Mouse (Mus musculus): ENCODE results near the gene Slc36a2. TPM values are rescaled to one million over a fixed set of nuclear protein-coding genes. Genes with fewer than 3 reads are reported as not detected.

The Slc36a2 gene
- polyA plus RNA-seq, 1 experiment from 2014 or later, result 0.27 TPM

DNA sequence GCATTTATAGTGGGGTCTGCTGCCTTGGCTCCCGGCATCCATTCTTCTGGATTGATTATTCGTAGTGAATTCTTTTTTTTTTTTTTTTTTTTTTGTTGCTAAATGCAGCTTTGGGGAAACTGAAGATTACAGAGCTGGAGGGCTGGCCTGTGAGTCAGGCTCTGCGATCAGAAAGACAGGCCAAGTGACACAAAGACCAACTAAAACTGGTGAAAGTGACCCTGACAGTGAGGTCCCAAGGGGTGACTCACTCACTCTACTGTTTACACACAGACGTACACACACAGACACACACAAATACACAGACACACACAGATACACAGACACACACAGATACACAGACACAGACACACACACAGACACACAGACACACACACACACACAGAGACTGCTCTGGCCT lies 14.4 kb downstream of the Slc36a2 start:
- Histone ChIP-seq H3K4me2 (ENCODE audit: low read length) (no peak overlapping the region), H3K27ac (ENCODE audit: low read depth, low read length) (no peak overlapping the region), H3K4me1 (ENCODE audit: control insufficient read depth, insufficient read depth, low read length) (no peaks in the 10 kb centered on the region), H3K9ac (ENCODE audit: low read length) (no peak overlapping the region), H3K27me3 (replicated peaks; ENCODE audit: control insufficient read depth, insufficient read depth, low read length) (no peaks in the 10 kb centered on the region), H3K36me3 (ENCODE audit: control insufficient read depth, insufficient read depth, low read length) (no peaks in the 10 kb centered on the region), H3K4me3 (ENCODE audit: low read depth, low read length) (no peak overlapping the region), H3K9me3 (replicated peaks; ENCODE audit: control insufficient read depth, low read length) (no peaks in the 10 kb centered on the region)
- 75% methylated on average over 4 of the region's 4 CpGs for WGBS
- ATAC-seq (no peak), DNase-seq (ENCODE audit: low spot score) (no peak)

DNA sequence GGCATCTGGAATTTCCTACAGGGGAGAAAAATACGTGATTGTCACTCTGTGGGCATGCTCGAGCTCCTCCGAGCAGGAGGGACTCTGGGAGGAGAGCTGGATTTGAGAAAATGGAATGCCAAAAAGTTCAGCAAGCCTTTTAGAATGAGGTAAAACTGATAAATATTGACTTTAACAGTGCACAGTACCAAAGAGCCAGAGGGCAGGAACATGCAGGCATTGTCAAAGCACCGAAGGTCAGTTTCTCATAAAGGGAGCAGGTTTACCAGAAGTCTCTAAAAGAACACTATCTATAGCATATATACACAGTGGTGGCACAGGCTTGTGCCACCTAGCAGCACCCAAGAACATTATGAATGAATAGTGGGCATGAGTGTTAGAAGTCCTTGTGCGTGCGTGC lies 16.0 kb downstream of the Slc36a2 start:
- DNase-seq (ENCODE audit: low spot score) (no peak), ATAC-seq (no peak)
- no peak overlapping the region for H3K4me2 ChIP-seq (ENCODE audit: low read length)
- H3K27me3 ChIP-seq (replicated peaks; ENCODE audit: control insufficient read depth, insufficient read depth, low read length), result no peaks in the 10 kb centered on the region
- H3K4me3 ChIP-seq (ENCODE audit: low read depth, low read length), result no peak overlapping the region
- H3K4me1 ChIP-seq (ENCODE audit: control insufficient read depth, insufficient read depth, low read length), result no peaks in the 10 kb centered on the region
- WGBS, result 89% methylated on average over 6 of the region's 6 CpGs
- H3K9ac ChIP-seq (ENCODE audit: low read length), result no peak overlapping the region
- H3K9me3 ChIP-seq (replicated peaks; ENCODE audit: control insufficient read depth, low read length), result no peaks in the 10 kb centered on the region
- H3K27ac ChIP-seq (ENCODE audit: low read depth, low read length), result no peak overlapping the region
- H3K36me3 ChIP-seq (ENCODE audit: control insufficient read depth, insufficient read depth, low read length), result no peaks in the 10 kb centered on the region

DNA sequence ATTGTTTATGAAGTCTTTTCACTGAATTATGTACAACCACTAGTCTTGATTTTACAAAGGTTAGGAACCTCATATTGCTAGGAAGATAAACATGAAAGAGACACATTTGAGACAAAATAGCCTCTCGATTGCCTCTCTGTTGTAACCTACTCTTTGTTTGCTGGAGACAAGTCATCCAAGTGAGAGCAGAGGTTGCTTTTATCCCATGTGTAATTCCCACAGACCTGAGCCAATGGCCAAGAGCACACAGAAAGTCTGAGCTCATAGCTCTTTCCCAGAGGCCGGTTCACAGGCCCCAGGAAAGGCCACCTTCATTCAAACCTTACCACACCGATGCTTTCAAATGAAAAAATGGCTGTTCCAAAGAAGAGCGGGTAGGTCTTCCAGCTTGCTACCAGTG lies 16.4 kb downstream of the Slc36a2 start:
- no peak for DNase-seq (ENCODE audit: low spot score)
- Histone ChIP-seq H3K27me3 (replicated peaks; ENCODE audit: control insufficient read depth, insufficient read depth, low read length) (no peaks in the 10 kb centered on the region), H3K4me2 (ENCODE audit: low read length) (no peak overlapping the region), H3K9ac (ENCODE audit: low read length) (no peak overlapping the region), H3K36me3 (ENCODE audit: control insufficient read depth, insufficient read depth, low read length) (no peaks in the 10 kb centered on the region), H3K4me3 (ENCODE audit: low read depth, low read length) (no peak overlapping the region), H3K9me3 (replicated peaks; ENCODE audit: control insufficient read depth, low read length) (no peaks in the 10 kb centered on the region), H3K27ac (ENCODE audit: low read depth, low read length) (no peak overlapping the region), H3K4me1 (ENCODE audit: control insufficient read depth, insufficient read depth, low read length) (no peaks in the 10 kb centered on the region)
- 93% methylated on average over 4 of the region's 4 CpGs for WGBS
- ATAC-seq, result no peak

DNA sequence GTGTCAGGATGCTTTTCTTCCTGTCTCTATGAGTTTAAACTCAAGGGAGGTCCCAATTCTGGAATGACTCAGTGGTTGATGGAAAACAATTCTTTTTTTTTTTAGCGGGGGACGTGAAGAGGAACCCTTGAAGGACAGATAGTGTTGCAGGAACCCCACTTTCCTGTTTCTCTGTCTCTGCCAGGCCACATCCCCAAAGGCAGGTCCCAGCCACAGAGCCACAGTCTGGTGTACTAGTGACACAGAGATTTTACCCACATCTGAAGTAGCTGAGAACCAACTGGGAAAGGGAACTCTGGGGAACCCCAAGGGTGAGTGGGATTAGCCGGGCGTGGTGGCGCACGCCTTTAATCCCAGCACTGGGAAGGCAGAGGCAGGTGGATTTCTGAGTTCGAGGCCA lies 19.1 kb downstream of the Slc36a2 start:
- no peak for DNase-seq (ENCODE audit: low spot score)
- Histone ChIP-seq H3K27ac (ENCODE audit: low read depth, low read length) (no peak overlapping the region), H3K27me3 (replicated peaks; ENCODE audit: control insufficient read depth, insufficient read depth, low read length) (no peaks in the 10 kb centered on the region), H3K9ac (ENCODE audit: low read length) (no peak overlapping the region), H3K4me2 (ENCODE audit: low read length) (no peak overlapping the region), H3K36me3 (ENCODE audit: control insufficient read depth, insufficient read depth, low read length) (no peaks in the 10 kb centered on the region), H3K4me3 (ENCODE audit: low read depth, low read length) (no peak overlapping the region), H3K4me1 (ENCODE audit: control insufficient read depth, insufficient read depth, low read length) (no peaks in the 10 kb centered on the region), H3K9me3 (replicated peaks; ENCODE audit: control insufficient read depth, low read length) (no peaks in the 10 kb centered on the region)
- no peak for ATAC-seq
- 91% methylated on average over 6 of the region's 7 CpGs for WGBS

DNA sequence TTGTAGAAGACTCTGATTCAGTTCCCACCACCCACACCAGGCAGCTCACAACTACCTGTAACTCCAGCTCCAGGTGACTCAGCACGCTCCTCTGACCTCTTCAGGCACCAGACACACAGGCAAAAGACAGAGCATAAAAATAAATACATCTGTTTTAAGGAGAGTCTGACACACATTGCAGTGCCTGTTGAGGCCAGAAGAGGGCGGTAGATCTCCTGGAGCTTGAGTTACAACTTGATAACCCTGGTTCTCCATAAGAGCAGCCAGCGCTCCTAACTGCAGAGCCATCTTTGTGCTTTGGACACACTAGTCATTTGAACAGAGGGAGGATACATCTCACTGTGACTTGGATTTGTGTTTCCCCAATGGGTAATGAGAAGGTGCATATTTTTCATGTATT lies 20.2 kb downstream of the Slc36a2 start:
- Histone ChIP-seq H3K4me3 (ENCODE audit: low read depth, low read length) (no peak overlapping the region), H3K9ac (ENCODE audit: low read length) (no peak overlapping the region), H3K36me3 (ENCODE audit: control insufficient read depth, insufficient read depth, low read length) (no peaks in the 10 kb centered on the region), H3K4me1 (ENCODE audit: control insufficient read depth, insufficient read depth, low read length) (no peaks in the 10 kb centered on the region), H3K27me3 (replicated peaks; ENCODE audit: control insufficient read depth, insufficient read depth, low read length) (no peaks in the 10 kb centered on the region), H3K4me2 (ENCODE audit: low read length) (no peak overlapping the region), H3K9me3 (replicated peaks; ENCODE audit: control insufficient read depth, low read length) (no peaks in the 10 kb centered on the region), H3K27ac (ENCODE audit: low read depth, low read length) (no peak overlapping the region)
- ATAC-seq (no peak), DNase-seq (ENCODE audit: low spot score) (peak; percentile 7)
- WGBS, result 56% methylated on average over 3 of the region's 3 CpGs

DNA sequence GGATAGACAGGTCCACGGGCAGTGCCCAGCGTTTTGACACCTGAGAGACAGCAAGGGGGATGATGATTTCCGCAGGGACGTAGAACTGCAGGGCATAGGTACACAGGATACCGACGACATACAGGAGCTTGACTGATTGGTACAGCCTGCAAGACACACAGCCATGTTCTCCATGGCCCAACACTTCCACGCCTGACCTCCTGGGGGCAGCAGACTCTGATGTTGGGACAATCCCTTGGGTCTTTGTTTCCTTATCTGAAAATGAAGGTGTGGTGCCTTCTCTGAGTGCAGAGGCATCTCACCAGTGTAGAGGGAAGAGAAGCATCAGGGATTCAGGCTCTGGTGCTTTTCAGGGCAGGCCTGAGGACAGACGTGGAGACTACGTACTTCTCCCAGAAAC lies 22.2 kb downstream of the Slc36a2 start:
- H3K4me3 ChIP-seq (ENCODE audit: low read depth, low read length), result no peak overlapping the region
- whole genome bisulfite sequencing, result 57% methylated on average over 9 of the region's 9 CpGs
- no peak for ATAC-seq

DNA sequence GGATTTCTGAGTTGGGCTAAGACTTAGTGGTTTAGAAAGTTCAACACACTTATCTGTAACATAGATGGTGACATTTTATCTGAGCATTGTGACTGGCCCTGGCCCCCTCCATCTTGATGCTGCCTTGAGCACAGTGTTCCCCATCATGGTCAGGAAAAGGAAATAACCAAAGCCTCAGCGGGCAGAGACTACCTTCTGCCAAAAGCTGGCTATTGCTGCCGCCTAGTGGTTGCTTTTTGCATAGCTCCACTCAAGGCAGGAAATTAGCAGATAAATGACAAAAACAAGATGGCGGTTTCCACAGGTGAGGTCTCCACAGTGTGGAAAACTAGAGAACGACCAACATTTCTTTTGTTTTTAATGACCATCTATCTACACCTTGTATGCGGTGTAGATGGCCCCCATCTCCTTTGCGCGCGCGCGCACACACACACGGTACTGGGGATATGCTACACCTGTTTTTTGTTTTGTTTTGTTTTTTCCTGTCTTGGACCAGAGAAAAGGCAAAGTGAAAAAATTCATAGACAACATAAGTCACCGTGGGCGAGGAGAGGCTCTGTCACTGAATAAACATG lies 26.0 kb downstream of the Slc36a2 start:
- no peaks in the 10 kb centered on the region for H3K36me3 ChIP-seq (ENCODE audit: control insufficient read depth, insufficient read depth, low read length)
- H3K27ac ChIP-seq (ENCODE audit: low read depth, low read length), result no peak overlapping the region
- H3K27me3 ChIP-seq (replicated peaks; ENCODE audit: control insufficient read depth, insufficient read depth, low read length), result no peaks in the 10 kb centered on the region
- H3K4me2 ChIP-seq (ENCODE audit: low read length), result no peak overlapping the region
- no peak for ATAC-seq
- no peaks in the 10 kb centered on the region for H3K4me1 ChIP-seq (ENCODE audit: control insufficient read depth, insufficient read depth, low read length)
- H3K9ac ChIP-seq (ENCODE audit: low read length), result no peak overlapping the region
- H3K9me3 ChIP-seq (replicated peaks; ENCODE audit: control insufficient read depth, low read length), result no peaks in the 10 kb centered on the region
- no peak overlapping the region for H3K4me3 ChIP-seq (ENCODE audit: low read depth, low read length)
- 56% methylated on average over 13 of the region's 13 CpGs for WGBS
- DNase-seq (ENCODE audit: low spot score), result peak; percentile 74

More for the DNA sequence above, 22.2 kb downstream of the Slc36a2 start:
- DNase-seq (ENCODE audit: low spot score), result no peak
- Histone ChIP-seq H3K9me3 (replicated peaks; ENCODE audit: control insufficient read depth, low read length) (no peaks in the 10 kb centered on the region), H3K9ac (ENCODE audit: low read length) (no peak overlapping the region), H3K27ac (ENCODE audit: low read depth, low read length) (no peak overlapping the region), H3K36me3 (ENCODE audit: control insufficient read depth, insufficient read depth, low read length) (no peaks in the 10 kb centered on the region), H3K4me2 (ENCODE audit: low read length) (no peak overlapping the region), H3K27me3 (replicated peaks; ENCODE audit: control insufficient read depth, insufficient read depth, low read length) (no peaks in the 10 kb centered on the region), H3K4me1 (ENCODE audit: control insufficient read depth, insufficient read depth, low read length) (no peaks in the 10 kb centered on the region)

DNA sequence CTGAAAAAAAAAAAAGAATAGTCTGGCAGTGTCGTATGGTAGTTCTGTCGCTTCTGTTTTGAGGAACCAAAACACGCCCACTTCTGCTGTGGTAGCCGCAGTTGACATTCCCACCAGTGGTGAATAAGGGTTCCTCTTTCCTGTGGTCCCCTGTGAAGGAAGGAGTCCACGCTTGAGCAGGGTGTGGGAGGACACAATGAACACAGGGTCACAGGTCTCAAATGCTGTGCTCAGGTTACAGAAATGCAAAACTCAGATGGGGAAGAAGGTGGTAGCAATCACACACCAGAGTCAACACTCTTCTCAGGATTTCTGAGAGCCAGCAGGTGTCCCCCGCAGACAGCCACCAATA lies 29.8 kb downstream of the Slc36a2 start:
- WGBS, result 83% methylated on average over 6 of the region's 6 CpGs
- H3K27me3 ChIP-seq (replicated peaks; ENCODE audit: control insufficient read depth, insufficient read depth, low read length), result no peaks in the 10 kb centered on the region
- H3K9me3 ChIP-seq (replicated peaks; ENCODE audit: control insufficient read depth, low read length), result no peaks in the 10 kb centered on the region
- no peaks in the 10 kb centered on the region for H3K36me3 ChIP-seq (ENCODE audit: control insufficient read depth, insufficient read depth, low read length)
- no peak overlapping the region for H3K27ac ChIP-seq (ENCODE audit: low read depth, low read length)
- H3K9ac ChIP-seq (ENCODE audit: low read length), result no peak overlapping the region
- H3K4me2 ChIP-seq (ENCODE audit: low read length), result no peak overlapping the region
- H3K4me1 ChIP-seq (ENCODE audit: control insufficient read depth, insufficient read depth, low read length), result no peaks in the 10 kb centered on the region
- no peak for ATAC-seq
- no peak overlapping the region for H3K4me3 ChIP-seq (ENCODE audit: low read depth, low read length)
- DNase-seq (ENCODE audit: low spot score), result no peak

DNA sequence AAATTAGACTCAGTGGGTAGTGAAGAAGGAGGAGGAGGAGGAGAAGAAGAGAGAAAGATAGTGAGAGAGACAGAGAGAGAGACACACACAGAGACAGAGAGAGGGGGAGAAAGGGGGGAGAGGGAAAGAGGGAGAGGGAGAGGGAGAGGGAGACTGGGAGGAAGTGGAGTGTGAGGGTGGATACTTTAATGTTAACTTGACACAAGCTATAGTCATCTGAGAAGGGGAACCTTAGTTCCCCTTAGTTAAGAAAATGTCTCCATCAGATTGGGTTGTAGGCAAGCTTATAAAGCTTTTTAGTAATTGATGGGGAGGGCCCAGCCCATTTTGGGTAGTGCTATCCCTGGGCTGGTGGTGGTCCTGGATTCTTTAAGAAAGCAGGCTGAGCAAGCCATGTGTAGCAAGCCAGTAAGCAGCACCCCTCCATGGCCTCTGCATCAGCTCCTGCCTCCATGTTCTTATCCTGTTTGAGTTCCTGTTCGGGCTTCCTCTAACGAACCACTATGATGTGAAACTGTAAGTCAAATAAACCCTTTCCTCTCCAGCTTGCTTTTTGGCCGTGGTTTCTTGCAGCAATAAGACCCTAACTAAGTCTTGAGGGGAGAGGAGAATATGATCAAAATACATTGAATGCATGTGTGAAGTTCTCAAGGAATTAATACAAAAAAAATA lies 30.3 kb downstream of the Slc36a2 start:
- Histone ChIP-seq H3K9me3 (replicated peaks; ENCODE audit: control insufficient read depth, low read length) (no peaks in the 10 kb centered on the region), H3K9ac (ENCODE audit: low read length) (no peak overlapping the region), H3K27me3 (replicated peaks; ENCODE audit: control insufficient read depth, insufficient read depth, low read length) (no peaks in the 10 kb centered on the region), H3K27ac (ENCODE audit: low read depth, low read length) (no peak overlapping the region), H3K4me1 (ENCODE audit: control insufficient read depth, insufficient read depth, low read length) (no peaks in the 10 kb centered on the region), H3K4me3 (ENCODE audit: low read depth, low read length) (no peak overlapping the region), H3K4me2 (ENCODE audit: low read length) (no peak overlapping the region), H3K36me3 (ENCODE audit: control insufficient read depth, insufficient read depth, low read length) (no peaks in the 10 kb centered on the region)
- DNase-seq (ENCODE audit: low spot score) (no peak), ATAC-seq (no peak)
- 56% methylated on average over 3 of the region's 3 CpGs for WGBS

Data from forebrain, embryonic 14.5 days (tissue).